Mouse (Mus musculus): ENCODE measurements around the gene Rab3gap2.

GRCm38 (mm10) chr1:185243013-185243412 lies 39.1 kb downstream of the Rab3gap2 start:
- TF ChIP-seq CTCF (conservative IDR thresholded peaks at IDR 0.05 in 1 of 2, IDR thresholded peaks at IDR 0.05 in 1 of 2; ENCODE audit: low read depth in 2 of 2, low read length in 2 of 2) (no peak), NELFE (IDR thresholded peaks at IDR 0.05; ENCODE audit: low read depth, low read length) (no peak), CHD2 (IDR thresholded peaks at IDR 0.05; ENCODE audit: low read length) (no peak), TCF12 (IDR thresholded peaks at IDR 0.05; ENCODE audit: low read depth, low read length) (no peak)
